8 mouse cellular contexts compared by ENCODE assay signal in genomic region chr10:127379654-127380053, GRCm38 (mm10). TPM values are rescaled to one million over a fixed set of nuclear protein-coding genes. Genes with fewer than 3 reads are reported as not detected.
A peak's percentile ranks its signal among the peaks of the same experiment; 100 is the strongest.
DNase-seq lines count a peak whose midpoint lies in the region; ATAC-seq and TF ChIP-seq lines count a peak whose summit lies in the region.

No protein-coding gene starts in this region.

- no peak for DNase-seq in heart, embryonic 10.5 days (ENCODE audit: low spot score)
- no peak for DNase-seq in heart, adult 9 months (ENCODE audit: low spot score in 2 of 2)
- DNase-seq in liver, embryonic 13.5 days = no peak
- no peak for DNase-seq in T-cell, adult 2 months (ENCODE audit: low spot score)
- no peak for DNase-seq in ovary, postnatal 14 days (ENCODE audit: low spot score)

- H3K27ac ChIP-seq in heart, embryonic 10.5 days = peak overlapping the region; percentile 97; the same call in 1 of the 2 replicates
- no peak overlapping the region; the same call in 1 of the 2 replicates for H3K27ac ChIP-seq in forebrain, embryonic 13.5 days
- peak overlapping the region; percentile 84 for H3K27ac ChIP-seq in liver, embryonic 13.5 days

- peak overlapping the region; percentile 74 for H3K4me2 ChIP-seq in forebrain, embryonic 13.5 days
- H3K4me2 ChIP-seq in liver, embryonic 13.5 days = peak overlapping the region; percentile 92

- no peaks in the 10 kb centered on the region for H3K9me3 ChIP-seq in heart, embryonic 10.5 days
- H3K9me3 ChIP-seq in forebrain, embryonic 13.5 days (replicated peaks) = no peaks in the 10 kb centered on the region
- H3K9me3 ChIP-seq in liver, embryonic 13.5 days (replicated peaks) = no peaks in the 10 kb centered on the region

- H3K4me3 ChIP-seq in heart, embryonic 10.5 days = peak overlapping the region; percentile 67
- H3K4me3 ChIP-seq in C2C12 (ENCODE audit: insufficient read depth, poor library complexity, severe bottlenecking) = peak overlapping the region; percentile 68
- 0 out of 2 replicates have a peak overlapping the region, but pooled peaks have one; percentile 73 for H3K4me3 ChIP-seq in forebrain, embryonic 13.5 days
- peak overlapping the region; percentile 82 for H3K4me3 ChIP-seq in liver, embryonic 13.5 days (replicated peaks)

- no peaks in the 10 kb centered on the region for H3K36me3 ChIP-seq in heart, embryonic 10.5 days
- no peaks in the 10 kb centered on the region for H3K36me3 ChIP-seq in C2C12 (ENCODE audit: control insufficient read depth, insufficient read depth)
- no peaks in the 10 kb centered on the region for H3K36me3 ChIP-seq in forebrain, embryonic 13.5 days (ENCODE audit: poor library complexity, severe bottlenecking)
- H3K36me3 ChIP-seq in liver, embryonic 13.5 days = peaks cover 3% of the 10 kb centered on the region; the same call in 1 of the 2 replicates

- WGBS in heart, embryonic 10.5 days = 81% methylated on average over 8 of the region's 8 CpGs
- WGBS in forebrain, embryonic 13.5 days = 85% methylated on average over 8 of the region's 8 CpGs
- 66% methylated on average over 8 of the region's 8 CpGs for WGBS in liver, embryonic 13.5 days (ENCODE audit: insufficient replicate concordance)

- H3K9ac ChIP-seq in forebrain, embryonic 13.5 days = no peak overlapping the region; the same call in 1 of the 2 replicates
- H3K9ac ChIP-seq in liver, embryonic 13.5 days = peak overlapping the region; percentile 92

- no peak for TF ChIP-seq CTCF in C2C12 (IDR thresholded peaks at IDR 0.05; ENCODE audit: control insufficient read depth, insufficient read depth, insufficient read length)

- peaks cover 21% of the 10 kb centered on the region for H3K4me1 ChIP-seq in heart, embryonic 10.5 days
- H3K4me1 ChIP-seq in forebrain, embryonic 13.5 days = peaks cover 20% of the 10 kb centered on the region
- peaks cover 27% of the 10 kb centered on the region for H3K4me1 ChIP-seq in liver, embryonic 13.5 days (replicated peaks)

- no peaks in the 10 kb centered on the region for H3K27me3 ChIP-seq in heart, embryonic 10.5 days (ENCODE audit: insufficient read depth, poor library complexity, severe bottlenecking)
- H3K27me3 ChIP-seq in C2C12 (ENCODE audit: control insufficient read depth, insufficient read depth, insufficient read length) = no peaks in the 10 kb centered on the region
- H3K27me3 ChIP-seq in forebrain, embryonic 13.5 days = no peaks in the 10 kb centered on the region
- no peaks in the 10 kb centered on the region for H3K27me3 ChIP-seq in liver, embryonic 13.5 days

- peaks cover 38% of the 10 kb centered on the region for H3K79me2 ChIP-seq in C2C12 (ENCODE audit: control insufficient read depth, insufficient read depth)

- peak overlapping the region; percentile 93 for H3ac ChIP-seq in C2C12 (ENCODE audit: control insufficient read depth, insufficient read length, low read depth)

- no peak for ATAC-seq in forebrain, embryonic 13.5 days
- ATAC-seq in liver, embryonic 13.5 days (ENCODE audit: low read depth) = no peak
- no peak for ATAC-seq in monocyte, adult 5-6 weeks (replicated peaks; ENCODE audit: insufficient number of reproducible peaks, low FRiP score, low TSS enrichment, poor library complexity, severe bottlenecking)

- peaks cover 24% of the 10 kb centered on the region for H3K79me3 ChIP-seq in C2C12 (ENCODE audit: low read depth)

TF ChIP-seq in C2C12, 6 proteins besides CTCF, POLR2A, EP300 and RAD21:
- no peak for TF ChIP-seq MYOG (IDR thresholded peaks at IDR 0.05; ENCODE audit: control insufficient read depth, extremely low read depth, insufficient read length)
- no peak for TF ChIP-seq MYOD1 (IDR thresholded peaks at IDR 0.05; ENCODE audit: control insufficient read depth, insufficient read length, low read depth)
- TF ChIP-seq CEBPB (IDR thresholded peaks at IDR 0.05; ENCODE audit: low read depth) = no peak
- no peak for TF ChIP-seq FOSL1 (IDR thresholded peaks at IDR 0.05; ENCODE audit: insufficient read depth, low read length, poor library complexity, severe bottlenecking)
- no peak for TF ChIP-seq MAX (IDR thresholded peaks at IDR 0.05)
- no peak for TF ChIP-seq USF1 (IDR thresholded peaks at IDR 0.05; ENCODE audit: low read depth)

RNA-seq across cellular contexts. Expression of gene R3hdm2, which starts 0.5 kb away (rescaled TPM):
- 30.7 and 33.3 TPM in 2 replicates for polyA plus RNA-seq in heart, embryonic 10.5 days (2016; fragmentation: Nextera tagmentation; extraction: Ambion mirVana)
- 31.0 TPM for polyA plus RNA-seq in C2C12 (2012; fragmentation: generic; extraction: Trizol)
- polyA plus RNA-seq in forebrain, embryonic 13.5 days (2015; fragmentation: Nextera tagmentation; extraction: Ambion mirVana) = 35.7 and 39.3 TPM in 2 replicates
- 14.4 and 15.3 TPM in 2 replicates for polyA plus RNA-seq in liver, embryonic 13.5 days (2015; fragmentation: Nextera tagmentation; extraction: Ambion mirVana)
- 32.1 to 81.2 TPM (median 33.7 TPM) in 3 replicates for total RNA-seq in monocyte, adult 5-6 weeks (2017)

RNA-seq across cellular contexts. Expression of gene Inhbc, which starts 9.4 kb away (rescaled TPM):
- polyA plus RNA-seq in heart, embryonic 10.5 days (2016; fragmentation: Nextera tagmentation; extraction: Ambion mirVana) = 0.31 TPM in 1 of 2 replicates, not detected in the other
- not detected for polyA plus RNA-seq in C2C12 (2012; fragmentation: generic; extraction: Trizol)
- not detected in 2 replicates for polyA plus RNA-seq in forebrain, embryonic 13.5 days (2015; fragmentation: Nextera tagmentation; extraction: Ambion mirVana)
- 1.6 and 2.0 TPM in 2 replicates for polyA plus RNA-seq in liver, embryonic 13.5 days (2015; fragmentation: Nextera tagmentation; extraction: Ambion mirVana)
- not detected in 3 replicates for total RNA-seq in monocyte, adult 5-6 weeks (2017)

RNA-seq across cellular contexts. Expression of gene Inhbe, which starts 25.4 kb away (rescaled TPM):
- 0.04 TPM in 1 of 2 replicates, not detected in the other for polyA plus RNA-seq in heart, embryonic 10.5 days (2016; fragmentation: Nextera tagmentation; extraction: Ambion mirVana)
- polyA plus RNA-seq in C2C12 (2012; fragmentation: generic; extraction: Trizol) = not detected
- polyA plus RNA-seq in forebrain, embryonic 13.5 days (2015; fragmentation: Nextera tagmentation; extraction: Ambion mirVana) = 0.03 and 0.06 TPM in 2 replicates
- polyA plus RNA-seq in liver, embryonic 13.5 days (2015; fragmentation: Nextera tagmentation; extraction: Ambion mirVana) = 0.32 and 0.38 TPM in 2 replicates
- total RNA-seq in monocyte, adult 5-6 weeks (2017) = not detected in 3 replicates

RNA-seq across cellular contexts. Expression of gene Gli1, which starts 37.9 kb away (rescaled TPM):
- polyA plus RNA-seq in heart, embryonic 10.5 days (2016; fragmentation: Nextera tagmentation; extraction: Ambion mirVana) = 0.91 and 4.8 TPM in 2 replicates
- 1.6 TPM for polyA plus RNA-seq in C2C12 (2012; fragmentation: generic; extraction: Trizol)
- polyA plus RNA-seq in forebrain, embryonic 13.5 days (2015; fragmentation: Nextera tagmentation; extraction: Ambion mirVana) = 1.1 and 2.1 TPM in 2 replicates
- 0.21 and 0.31 TPM in 2 replicates for polyA plus RNA-seq in liver, embryonic 13.5 days (2015; fragmentation: Nextera tagmentation; extraction: Ambion mirVana)
- total RNA-seq in monocyte, adult 5-6 weeks (2017) = not detected in 3 replicates

RNA-seq across cellular contexts. Expression of gene Arhgap9, which starts 57.9 kb away (rescaled TPM):
- 0.87 and 3.1 TPM in 2 replicates for polyA plus RNA-seq in heart, embryonic 10.5 days (2016; fragmentation: Nextera tagmentation; extraction: Ambion mirVana)
- 0.78 TPM for polyA plus RNA-seq in C2C12 (2012; fragmentation: generic; extraction: Trizol)
- 0.39 and 0.72 TPM in 2 replicates for polyA plus RNA-seq in forebrain, embryonic 13.5 days (2015; fragmentation: Nextera tagmentation; extraction: Ambion mirVana)
- 14.0 and 15.1 TPM in 2 replicates for polyA plus RNA-seq in liver, embryonic 13.5 days (2015; fragmentation: Nextera tagmentation; extraction: Ambion mirVana)
- 101 to 125 TPM (median 109 TPM) in 3 replicates for total RNA-seq in monocyte, adult 5-6 weeks (2017)
